Mouse (Mus musculus): Measurements from ENCODE around the gene Adal.
A peak's percentile ranks its signal among the peaks of the same experiment; 100 is the strongest.

Gene Adal

GRCm38 (mm10) chr2:121169173-121169572, 28.9 kb downstream of the Adal start:
- Histone ChIP-seq H3K4me1 (replicated peaks; ENCODE audit: low read depth, low read length) (peaks cover 18% of the 10 kb centered on the region), H3K27me3 (ENCODE audit: insufficient read depth, low read length) (peaks cover 16% of the 10 kb centered on the region), H3K4me3 (replicated peaks; ENCODE audit: low read length) (no peak overlapping the region), H3K9me3 (ENCODE audit: low read length) (no peaks in the 10 kb centered on the region), H3K36me3 (ENCODE audit: insufficient read depth, low read length) (peaks cover 34% of the 10 kb centered on the region)
- no peak for TF ChIP-seq CTCF (conservative IDR thresholded peaks at IDR 0.05; ENCODE audit: low read length)
- no peak for TF ChIP-seq POU5F1 (IDR thresholded peaks at IDR 0.05; ENCODE audit: borderline replicate concordance, low read length)
- no peak for TF ChIP-seq NANOG (IDR thresholded peaks at IDR 0.05; ENCODE audit: borderline replicate concordance, low read length)

- TF ChIP-seq NANOG (IDR thresholded peaks at IDR 0.05; ENCODE audit: borderline replicate concordance, low read length) (no peak), CTCF (conservative IDR thresholded peaks at IDR 0.05; ENCODE audit: low read length) (no peak), POU5F1 (IDR thresholded peaks at IDR 0.05; ENCODE audit: borderline replicate concordance, low read length) (no peak)
- no peaks in the 10 kb centered on the region for H3K9me3 ChIP-seq (ENCODE audit: low read length)
- peaks cover 18% of the 10 kb centered on the region for H3K4me1 ChIP-seq (replicated peaks; ENCODE audit: low read depth, low read length)
- peak overlapping the region; percentile 95 for H3K4me3 ChIP-seq (replicated peaks; ENCODE audit: low read length)
- peaks cover 36% of the 10 kb centered on the region for H3K36me3 ChIP-seq (ENCODE audit: insufficient read depth, low read length)
- H3K27me3 ChIP-seq (ENCODE audit: insufficient read depth, low read length) = peaks cover 16% of the 10 kb centered on the region
Measured at GRCm38 (mm10) chr2:121169902-121170301, 29.7 kb downstream of the Adal start.

GRCm38 (mm10) chr2:121170481-121170971, 30.3 kb downstream of the Adal start, which contains the start of gene Tubgcp4:
Tubgcp4 (plus strand) TSS chr2:121170654.
- no peaks in the 10 kb centered on the region for H3K9me3 ChIP-seq (ENCODE audit: low read length)
- peaks cover 16% of the 10 kb centered on the region for H3K27me3 ChIP-seq (ENCODE audit: insufficient read depth, low read length)
- peaks cover 39% of the 10 kb centered on the region for H3K36me3 ChIP-seq (ENCODE audit: insufficient read depth, low read length)
- H3K4me1 ChIP-seq (replicated peaks; ENCODE audit: low read depth, low read length) = peaks cover 18% of the 10 kb centered on the region
- TF ChIP-seq CTCF (conservative IDR thresholded peaks at IDR 0.05; ENCODE audit: low read length) = no peak
- H3K4me3 ChIP-seq (replicated peaks; ENCODE audit: low read length) = peak within 1 kb of the TSS; percentile 95

- no peak for TF ChIP-seq POU5F1 (IDR thresholded peaks at IDR 0.05; ENCODE audit: borderline replicate concordance, low read length)
- no peak for TF ChIP-seq CTCF (conservative IDR thresholded peaks at IDR 0.05; ENCODE audit: low read length)
- no peak for TF ChIP-seq NANOG (IDR thresholded peaks at IDR 0.05; ENCODE audit: borderline replicate concordance, low read length)
- H3K4me1 ChIP-seq (replicated peaks; ENCODE audit: low read depth, low read length) = peaks cover 18% of the 10 kb centered on the region
- peak within 1 kb of the TSS; percentile 95 for H3K4me3 ChIP-seq (replicated peaks; ENCODE audit: low read length)
- no peaks in the 10 kb centered on the region for H3K9me3 ChIP-seq (ENCODE audit: low read length)
- peaks cover 42% of the 10 kb centered on the region for H3K36me3 ChIP-seq (ENCODE audit: insufficient read depth, low read length)
- H3K27me3 ChIP-seq (ENCODE audit: insufficient read depth, low read length) = peaks cover 16% of the 10 kb centered on the region
Measured at GRCm38 (mm10) chr2:121170980-121171742, 30.9 kb downstream of the Adal start, which contains the start of gene Zscan29. Zscan29 (minus strand) TSS chr2:121171125.

GRCm38 (mm10) chr2:121178828-121179479, 38.7 kb downstream of the Adal start:
- Histone ChIP-seq H3K9me3 (ENCODE audit: low read length) (no peaks in the 10 kb centered on the region), H3K36me3 (ENCODE audit: insufficient read depth, low read length) (peaks cover 82% of the 10 kb centered on the region), H3K4me3 (replicated peaks; ENCODE audit: low read length) (no peak overlapping the region), H3K4me1 (replicated peaks; ENCODE audit: low read depth, low read length) (no peaks in the 10 kb centered on the region), H3K27me3 (ENCODE audit: insufficient read depth, low read length) (no peaks in the 10 kb centered on the region)
- TF ChIP-seq POU5F1 (IDR thresholded peaks at IDR 0.05; ENCODE audit: borderline replicate concordance, low read length) = no peak
- no peak for TF ChIP-seq NANOG (IDR thresholded peaks at IDR 0.05; ENCODE audit: borderline replicate concordance, low read length)
- TF ChIP-seq CTCF (conservative IDR thresholded peaks at IDR 0.05; ENCODE audit: low read length) = peak; percentile 73

GRCm38 (mm10) chr2:121183431-121183830, 43.2 kb downstream of the Adal start:
- TF ChIP-seq CTCF (conservative IDR thresholded peaks at IDR 0.05; ENCODE audit: low read length) (no peak), NANOG (IDR thresholded peaks at IDR 0.05; ENCODE audit: borderline replicate concordance, low read length) (no peak), POU5F1 (IDR thresholded peaks at IDR 0.05; ENCODE audit: borderline replicate concordance, low read length) (no peak)
- no peaks in the 10 kb centered on the region for H3K9me3 ChIP-seq (ENCODE audit: low read length)
- H3K36me3 ChIP-seq (ENCODE audit: insufficient read depth, low read length) = peaks cover 76% of the 10 kb centered on the region
- H3K4me3 ChIP-seq (replicated peaks; ENCODE audit: low read length) = no peak overlapping the region
- no peaks in the 10 kb centered on the region for H3K27me3 ChIP-seq (ENCODE audit: insufficient read depth, low read length)
- H3K4me1 ChIP-seq (replicated peaks; ENCODE audit: low read depth, low read length) = no peaks in the 10 kb centered on the region

GRCm38 (mm10) chr2:121184142-121184541, 43.9 kb downstream of the Adal start:
- no peak for TF ChIP-seq CTCF (conservative IDR thresholded peaks at IDR 0.05; ENCODE audit: low read length)
- no peak for TF ChIP-seq NANOG (IDR thresholded peaks at IDR 0.05; ENCODE audit: borderline replicate concordance, low read length)
- TF ChIP-seq POU5F1 (IDR thresholded peaks at IDR 0.05; ENCODE audit: borderline replicate concordance, low read length) = no peak
- Histone ChIP-seq H3K4me1 (replicated peaks; ENCODE audit: low read depth, low read length) (no peaks in the 10 kb centered on the region), H3K9me3 (ENCODE audit: low read length) (no peaks in the 10 kb centered on the region), H3K36me3 (ENCODE audit: insufficient read depth, low read length) (peaks cover 78% of the 10 kb centered on the region), H3K4me3 (replicated peaks; ENCODE audit: low read length) (no peak overlapping the region), H3K27me3 (ENCODE audit: insufficient read depth, low read length) (no peaks in the 10 kb centered on the region)

- no peaks in the 10 kb centered on the region for H3K27me3 ChIP-seq (ENCODE audit: insufficient read depth, low read length)
- H3K36me3 ChIP-seq (ENCODE audit: insufficient read depth, low read length) = peaks cover 92% of the 10 kb centered on the region
- H3K4me3 ChIP-seq (replicated peaks; ENCODE audit: low read length) = no peak overlapping the region
- TF ChIP-seq CTCF (conservative IDR thresholded peaks at IDR 0.05; ENCODE audit: low read length) (no peak), POU5F1 (IDR thresholded peaks at IDR 0.05; ENCODE audit: borderline replicate concordance, low read length) (no peak), NANOG (IDR thresholded peaks at IDR 0.05; ENCODE audit: borderline replicate concordance, low read length) (no peak)
- H3K9me3 ChIP-seq (ENCODE audit: low read length) = no peaks in the 10 kb centered on the region
- H3K4me1 ChIP-seq (replicated peaks; ENCODE audit: low read depth, low read length) = no peaks in the 10 kb centered on the region
Measured at GRCm38 (mm10) chr2:121188530-121188929, 48.3 kb downstream of the Adal start.
